Mouse (Mus musculus) midbrain, postnatal 0 days (tissue): ENCODE measurements at regions not wholly inside any gene's neighbourhood (a gene's known extent, or its start where the extent isn't known, plus 50 kb on each side); places are given as distances from the start of the nearest gene placed in this dataset.

Source experiments
- ATAC-seq: fragments of 200-750 bp; cut with Nextera tagmentation; 2 replicates; pipeline ENCODE4 v1.8.0; 2017; ENCODE audit warnings: moderate number of reproducible peaks, mild to moderate bottlenecking, moderate TSS enrichment, moderate library complexity; ENCODE audit not compliant: low FRiP score
- DNase-seq: peaks from one replicate; pipeline ENCODE4 v3.0.0-alpha.2; 2015; ENCODE audit warnings: low spot score
- H3K27ac ChIP-seq: fragments of 300-500 bp; sonication (generic); 2 replicates; pipeline ENCODE4 v1.5.1; 2014; ENCODE audit warnings: low read depth, mild to moderate bottlenecking, low read length, mixed read lengths
- H3K27me3 ChIP-seq: fragments of 300-500 bp; sonication (generic); 2 replicates; pipeline ENCODE4 v1.6.1; 2014; ENCODE audit warnings: low read length, control low read depth, mixed read lengths; ENCODE audit not compliant: insufficient read depth
- H3K36me3 ChIP-seq: fragments of 300-500 bp; sonication (generic); 2 replicates; pipeline ENCODE4 v1.6.1; 2014; ENCODE audit warnings: low read length, control low read depth, mixed read lengths; ENCODE audit not compliant: insufficient read depth
- H3K4me1 ChIP-seq: fragments of 300-500 bp; sonication (generic); 2 replicates; pipeline ENCODE4 v1.6.1; 2014; ENCODE audit warnings: mild to moderate bottlenecking, control low read depth, antibody characterized with exemption, low read length, mixed read lengths; ENCODE audit not compliant: insufficient read depth
- H3K4me2 ChIP-seq: fragments of 300-500 bp; sonication (generic); 2 replicates; pipeline ENCODE4 v1.6.1; 2014; ENCODE audit warnings: low read depth, mild to moderate bottlenecking, low read length, mixed read lengths; ENCODE audit not compliant: poor library complexity, severe bottlenecking
- H3K4me3 ChIP-seq: fragments of 300-500 bp; sonication (generic); 2 replicates; pipeline ENCODE4 v1.5.1; 2014; ENCODE audit warnings: low read depth, mild to moderate bottlenecking, low read length, moderate library complexity
- H3K9ac ChIP-seq: fragments of 300-500 bp; sonication (generic); replicated peaks from 2 replicates; pipeline ENCODE4 v1.6.1; 2014; ENCODE audit warnings: mild to moderate bottlenecking, low read length, moderate library complexity, mixed read lengths; ENCODE audit not compliant: poor library complexity, severe bottlenecking
- H3K9me3 ChIP-seq: fragments of 300-500 bp; sonication (generic); 2 replicates; pipeline ENCODE4 v1.6.1; 2016; ENCODE audit warnings: low read length, control low read depth
- CTCF ChIP-seq: IDR thresholded peaks from 2 replicates; pipeline ENCODE4 v1.5.1; 2016; ENCODE audit warnings: antibody characterized with exemption, mild to moderate bottlenecking
- WGBS: fragments of 180-500 bp; shearing (Covaris S2); extraction: QIAGEN DNeasy Blood & Tissue Kit; methylation state at CpG from one replicate; pipeline ENCODE4 v1.1.7; 2014; 5-methylcytosine and 5-hydroxymethylcytosine counted together

DNA sequence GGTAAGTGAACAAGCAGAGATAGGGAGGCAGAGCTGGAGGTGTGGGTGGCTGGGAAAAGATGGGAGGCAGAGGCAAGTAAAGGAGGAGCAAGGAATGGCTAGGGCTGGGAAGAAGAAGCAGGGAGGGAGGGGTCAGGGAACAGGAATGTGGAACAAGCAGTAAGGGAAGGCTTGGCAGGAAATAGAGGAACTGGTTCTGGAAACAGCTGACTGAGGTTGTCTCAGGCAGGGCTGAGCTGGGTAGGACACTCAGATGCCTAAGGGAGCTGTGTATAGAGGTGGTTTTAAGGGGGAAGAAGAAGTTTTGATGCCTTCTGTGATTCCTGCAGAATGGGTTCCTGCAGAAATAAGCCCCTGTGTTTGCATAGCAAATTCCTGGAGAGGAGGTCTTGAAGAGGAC lies 92.7 kb downstream of the Nucb2 start:
- Histone ChIP-seq H3K27ac (no peak overlapping the region), H3K9me3 (peaks cover 8% of the 10 kb centered on the region; the same call in 1 of the 2 replicates), H3K27me3 (no peaks in the 10 kb centered on the region), H3K4me1 (no peaks in the 10 kb centered on the region), H3K36me3 (no peaks in the 10 kb centered on the region), H3K4me3 (no peak overlapping the region), H3K4me2 (no peak overlapping the region), H3K9ac (no peak overlapping the region)
- ATAC-seq (no peak), DNase-seq (no peak)
- no peak for TF ChIP-seq CTCF

DNA sequence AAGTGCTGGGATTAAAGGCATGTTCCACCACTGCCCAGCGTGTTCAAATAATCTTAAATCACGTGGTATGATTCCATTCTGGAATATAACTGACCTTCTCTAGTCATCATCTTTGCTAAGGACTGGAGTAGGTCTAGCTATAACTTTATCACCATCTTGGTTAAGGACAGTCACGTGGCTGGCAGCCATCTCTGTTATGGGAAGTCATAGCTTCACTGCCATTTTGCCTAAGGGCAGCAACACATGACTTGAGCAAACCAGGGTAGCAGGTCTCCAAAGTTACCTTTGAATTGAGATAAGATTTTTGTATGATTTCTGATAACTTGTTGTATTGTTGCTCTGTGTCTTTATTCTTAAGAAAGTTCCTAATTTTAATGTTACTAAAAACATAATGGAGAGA lies 96.2 kb downstream of the Nucb2 start:
- H3K36me3 ChIP-seq: no peaks in the 10 kb centered on the region
- H3K4me1 ChIP-seq: no peaks in the 10 kb centered on the region
- WGBS: 81% methylated on average over 3 of the region's 3 CpGs
- no peak for TF ChIP-seq CTCF
- H3K9me3 ChIP-seq: peaks cover 8% of the 10 kb centered on the region; the same call in 1 of the 2 replicates
- ATAC-seq (no peak), DNase-seq (no peak)
- H3K4me3 ChIP-seq: no peak overlapping the region
- H3K4me2 ChIP-seq: no peak overlapping the region
- H3K9ac ChIP-seq: no peak overlapping the region
- no peak overlapping the region for H3K27ac ChIP-seq
- no peaks in the 10 kb centered on the region for H3K27me3 ChIP-seq

DNA sequence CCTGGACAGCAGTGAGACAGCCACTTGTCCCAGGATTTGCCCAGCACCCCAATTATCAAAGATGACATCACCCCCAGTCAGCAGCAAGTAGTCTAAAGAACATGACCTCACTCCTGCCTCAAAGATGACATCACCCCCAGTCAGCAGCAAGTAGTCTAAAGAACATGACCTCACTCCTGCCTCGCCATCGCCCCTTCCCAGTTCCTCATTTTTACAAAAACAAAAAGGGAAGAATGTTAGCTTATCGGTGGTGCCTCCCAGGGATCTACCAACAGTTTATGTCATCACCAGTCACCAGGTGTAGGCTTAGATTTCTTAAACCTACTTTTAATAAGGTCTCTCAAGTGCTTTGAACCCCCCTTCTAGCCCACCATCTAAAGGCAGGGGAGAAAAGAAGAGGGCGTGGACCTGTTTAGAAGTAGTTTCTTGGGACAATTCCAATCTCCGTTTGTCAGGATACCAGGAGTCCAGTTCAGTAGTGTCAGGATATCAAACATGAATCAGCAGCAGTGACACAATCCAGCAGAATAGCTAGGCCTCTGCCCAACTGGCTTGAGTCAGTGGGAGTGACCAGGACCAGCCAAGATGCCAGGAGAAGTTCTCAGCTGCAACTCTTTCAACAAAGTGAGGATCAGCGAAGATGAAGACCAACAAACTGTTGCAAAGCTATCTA lies 99.1 kb downstream of the Nucb2 start:
- H3K4me1 ChIP-seq: no peaks in the 10 kb centered on the region
- ATAC-seq (no peak), DNase-seq (no peak)
- 87% methylated on average over 6 of the region's 6 CpGs for WGBS
- H3K27ac ChIP-seq: no peak overlapping the region
- no peak for TF ChIP-seq CTCF
- H3K9me3 ChIP-seq: peaks cover 8% of the 10 kb centered on the region; the same call in 1 of the 2 replicates
- H3K4me3 ChIP-seq: no peak overlapping the region
- H3K4me2 ChIP-seq: no peak overlapping the region
- H3K36me3 ChIP-seq: no peaks in the 10 kb centered on the region
- H3K9ac ChIP-seq: no peak overlapping the region
- no peaks in the 10 kb centered on the region for H3K27me3 ChIP-seq

DNA sequence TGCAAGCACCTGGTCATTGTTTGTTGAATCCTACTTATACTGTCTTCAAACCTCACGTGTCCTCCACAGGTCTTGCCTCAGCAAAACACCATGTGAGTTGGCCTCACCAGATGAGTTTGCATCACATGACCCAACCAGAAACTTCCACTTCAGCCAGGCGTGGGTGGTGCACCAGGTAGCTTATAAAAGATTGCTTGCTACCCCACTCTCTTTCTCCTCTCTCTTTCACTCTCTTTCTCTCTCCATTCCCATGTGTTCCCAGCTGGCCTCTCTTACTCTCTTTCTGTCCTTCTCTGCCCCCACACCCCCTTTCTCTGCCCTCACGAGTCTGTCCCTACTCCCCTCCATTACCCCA lies 99.6 kb downstream of the Nucb2 start:
- Histone ChIP-seq H3K4me1 (no peaks in the 10 kb centered on the region), H3K27ac (no peak overlapping the region), H3K4me2 (no peak overlapping the region), H3K9ac (no peak overlapping the region), H3K36me3 (no peaks in the 10 kb centered on the region), H3K4me3 (no peak overlapping the region), H3K27me3 (no peaks in the 10 kb centered on the region), H3K9me3 (peaks cover 8% of the 10 kb centered on the region; the same call in 1 of the 2 replicates)
- no peak for TF ChIP-seq CTCF
- 84% methylated on average over 3 of the region's 3 CpGs for WGBS
- ATAC-seq: no peak
- no peak for DNase-seq

DNA sequence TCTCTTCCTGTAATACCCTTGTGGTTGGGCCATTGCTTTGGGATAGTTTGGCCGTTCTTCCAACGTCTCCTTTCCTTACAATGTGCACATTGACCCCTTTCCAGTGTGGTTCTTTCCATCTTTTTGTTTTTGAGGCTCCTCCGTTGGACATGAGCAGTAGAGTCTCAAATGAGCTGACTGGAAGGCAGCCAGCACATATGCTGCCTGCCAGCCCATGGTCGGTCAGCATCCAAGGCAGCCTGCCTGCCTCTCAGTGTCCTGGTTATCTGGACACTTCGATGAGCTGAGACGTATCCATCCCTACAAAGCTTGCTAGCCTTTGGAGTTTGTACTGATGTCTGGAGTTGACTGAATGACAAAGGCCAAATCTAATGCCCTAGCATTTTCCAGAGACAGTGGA lies 102.1 kb downstream of the Nucb2 start:
- DNase-seq (peak; percentile 54), ATAC-seq (no peak)
- H3K27me3 ChIP-seq: no peaks in the 10 kb centered on the region
- H3K9me3 ChIP-seq: 0 out of 2 replicates have a peak, but pooled peaks cover 3% of the 10 kb centered on the region
- WGBS: 85% methylated on average over 6 of the region's 6 CpGs
- H3K9ac ChIP-seq: no peak overlapping the region
- no peak overlapping the region for H3K27ac ChIP-seq
- H3K4me3 ChIP-seq: no peak overlapping the region
- H3K4me1 ChIP-seq: no peaks in the 10 kb centered on the region
- no peak overlapping the region for H3K4me2 ChIP-seq
- no peak for TF ChIP-seq CTCF
- H3K36me3 ChIP-seq: no peaks in the 10 kb centered on the region

DNA sequence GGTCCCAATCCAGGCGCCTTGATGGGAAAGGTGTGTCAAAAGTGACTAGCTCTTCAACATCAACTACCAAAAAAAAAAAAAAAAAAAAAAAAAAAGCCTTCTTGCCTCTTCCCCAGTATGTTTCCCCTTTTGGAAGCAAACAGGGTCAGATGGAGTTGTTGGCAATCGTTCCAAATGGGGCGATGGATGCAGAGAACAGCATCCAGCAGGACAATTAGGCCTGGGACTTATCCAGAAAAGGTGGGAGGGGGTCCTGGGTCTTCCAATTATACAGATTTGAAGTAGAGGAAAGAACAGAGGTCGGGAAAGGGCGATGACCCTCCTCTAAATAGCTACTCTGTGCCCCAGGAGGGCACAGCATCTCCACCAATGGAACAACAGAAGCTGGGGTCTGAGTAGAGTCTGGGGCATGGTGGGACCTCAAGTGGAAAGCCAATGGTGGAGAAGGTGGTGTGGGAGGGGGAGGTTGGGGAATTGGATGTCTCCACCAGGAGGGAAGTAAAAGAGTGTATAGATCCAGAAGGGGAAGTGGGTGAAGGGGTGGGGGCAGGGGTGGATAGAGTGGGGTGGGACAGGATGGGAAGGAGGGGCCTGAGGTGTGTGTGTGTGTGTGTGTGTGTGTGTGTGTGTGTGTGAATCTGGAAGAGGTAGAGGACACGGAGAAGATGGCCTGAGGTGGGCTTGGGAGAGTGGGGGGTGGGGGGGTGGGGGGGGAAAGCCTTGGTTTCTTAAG lies 102.7 kb downstream of the Nucb2 start:
- no peaks in the 10 kb centered on the region for H3K27me3 ChIP-seq
- no peaks in the 10 kb centered on the region for H3K4me1 ChIP-seq
- ATAC-seq (no peak), DNase-seq (no peak)
- H3K27ac ChIP-seq: no peak overlapping the region
- no peak for TF ChIP-seq CTCF
- H3K9ac ChIP-seq: no peak overlapping the region
- no peaks in the 10 kb centered on the region for H3K9me3 ChIP-seq
- 63% methylated on average over 6 of the region's 6 CpGs for WGBS
- no peaks in the 10 kb centered on the region for H3K36me3 ChIP-seq
- H3K4me2 ChIP-seq: no peak overlapping the region
- H3K4me3 ChIP-seq: no peak overlapping the region
